13 mouse cellular contexts compared by ENCODE assay signal in the genomic region with DNA sequence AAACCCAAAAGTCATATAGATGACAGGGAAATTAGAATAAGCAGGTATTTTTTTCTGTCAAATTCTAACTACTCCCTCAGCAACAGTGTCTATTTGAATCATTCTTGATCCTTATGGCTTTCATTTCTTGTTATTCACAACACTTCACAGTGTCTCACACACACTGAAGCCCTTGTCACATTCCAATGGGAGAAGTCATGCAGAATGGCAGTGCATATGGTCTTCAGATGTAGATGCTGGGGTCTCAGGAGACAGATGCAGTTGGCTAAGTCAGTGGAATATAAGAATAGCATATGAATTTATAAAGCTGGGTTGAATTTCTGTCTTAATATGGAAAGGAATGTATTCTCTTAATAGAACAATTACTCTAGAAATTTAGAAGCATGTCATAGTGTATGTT.
"Had no signal": no experiment of that assay in that cellular context is flagged by ENCODE, and none has a peak within 500 bp of the region (broad histone marks: within the 10 kb centered on the region; RNA-seq: fewer than 3 reads in every experiment).

No protein-coding gene starts in this region.

- H3K4me1 ChIP-seq: neural tube, embryonic 12.5 days had no signal

- DNase-seq: kidney, adult 9 months; kidney, postnatal 10 days; kidney, postnatal 4 days; liver; liver, embryonic 13.5 days; liver, postnatal 0 days; lung, postnatal 36 days; midbrain, embryonic 14.5 days; right cerebral cortex, postnatal 25 days had no signal

- H3K9me3 ChIP-seq: intestine, embryonic 15.5 days; liver, embryonic 13.5 days; midbrain, embryonic 10.5 days; neural tube, embryonic 12.5 days had no signal

- H3K27ac ChIP-seq: intestine, embryonic 15.5 days; layer of hippocampus, adult 2 months; liver, embryonic 13.5 days; midbrain, embryonic 10.5 days; neural tube, embryonic 12.5 days had no signal

- H3K4me2 ChIP-seq: intestine, embryonic 15.5 days; liver, embryonic 13.5 days; neural tube, embryonic 12.5 days had no signal

- H3K27me3 ChIP-seq: intestine, embryonic 15.5 days; liver, embryonic 13.5 days; neural tube, embryonic 12.5 days had no signal

- H3K4me3 ChIP-seq: intestine, embryonic 15.5 days; layer of hippocampus, adult 2 months; liver, embryonic 13.5 days; midbrain, embryonic 10.5 days; neural tube, embryonic 12.5 days had no signal

- H3K9ac ChIP-seq: intestine, embryonic 15.5 days; liver, embryonic 13.5 days; liver, postnatal 0 days; neural tube, embryonic 12.5 days had no signal

- H3K36me3 ChIP-seq: intestine, embryonic 15.5 days; liver, embryonic 13.5 days; midbrain, embryonic 10.5 days; neural tube, embryonic 12.5 days had no signal

- ATAC-seq: intestine, embryonic 15.5 days; liver, postnatal 0 days had no signal
